Mouse (Mus musculus) cerebellum, adult 18-20 months (tissue): ENCODE measurements around the gene Fsd2.
A peak's percentile ranks its signal among the peaks of the same experiment; 100 is the strongest.

Experiments used
- DNase-seq, 2 experiments: peaks; one replicate each; pipeline ENCODE4 v3.0.0; 2021

Fsd2 gene

DNA sequence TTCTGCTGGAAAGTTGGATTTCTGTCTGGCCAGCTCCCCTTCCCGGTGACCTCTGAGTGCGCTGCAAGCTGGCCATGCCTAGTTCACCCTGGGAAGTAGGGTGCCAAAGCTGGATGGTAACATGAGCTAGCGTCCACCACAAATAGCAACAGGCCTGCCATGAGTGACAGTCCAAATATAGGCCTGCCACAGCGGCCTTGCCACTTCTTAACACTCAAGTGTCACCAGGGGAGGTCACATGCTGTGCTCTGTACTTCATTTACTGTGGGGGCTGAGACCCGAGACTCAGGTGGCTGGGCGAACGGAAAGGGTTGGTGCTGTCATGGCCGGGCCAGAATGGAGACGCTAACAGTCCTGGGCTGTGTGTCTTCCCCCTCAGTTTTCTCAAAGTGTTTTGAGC lies at the start of gene Fsd2:
Gene Fsd2, minus strand, starts transcription at position 53 of the 400 bp plus-strand sequence.
- DNase-seq, result no peak

DNA sequence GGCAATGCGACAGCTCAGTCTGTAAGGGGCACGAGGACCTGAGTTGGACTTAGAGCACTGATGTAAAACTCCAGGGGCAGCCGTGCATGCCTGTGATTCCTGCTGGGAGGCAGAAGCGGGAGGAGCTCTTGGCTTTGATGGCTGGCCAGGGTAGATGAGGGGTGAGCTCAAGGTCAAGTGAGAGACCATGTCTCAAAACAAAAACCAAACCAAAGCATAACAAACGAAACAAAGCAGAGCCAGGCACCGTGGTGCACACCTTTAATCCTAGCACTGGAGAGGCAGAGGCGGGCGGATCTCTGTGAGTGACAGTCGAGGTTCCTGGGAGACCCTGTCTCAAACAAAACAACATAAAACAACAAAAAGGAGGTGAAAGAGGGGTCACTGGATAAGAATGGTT lies 48.3 kb upstream of the Fsd2 start:
- DNase-seq, result no peak

- DNase-seq, result no peak
Observed at GRCm38 (mm10) chr7:81612856-81613635, 46.3 kb upstream of the Fsd2 start.

GRCm38 (mm10) chr7:81610125-81610524 lies 43.4 kb upstream of the Fsd2 start:
- peak in 1 of 2 experiments; percentile 8 for DNase-seq

- no peak for DNase-seq
Observed at GRCm38 (mm10) chr7:81606452-81606851, 39.7 kb upstream of the Fsd2 start.

DNA sequence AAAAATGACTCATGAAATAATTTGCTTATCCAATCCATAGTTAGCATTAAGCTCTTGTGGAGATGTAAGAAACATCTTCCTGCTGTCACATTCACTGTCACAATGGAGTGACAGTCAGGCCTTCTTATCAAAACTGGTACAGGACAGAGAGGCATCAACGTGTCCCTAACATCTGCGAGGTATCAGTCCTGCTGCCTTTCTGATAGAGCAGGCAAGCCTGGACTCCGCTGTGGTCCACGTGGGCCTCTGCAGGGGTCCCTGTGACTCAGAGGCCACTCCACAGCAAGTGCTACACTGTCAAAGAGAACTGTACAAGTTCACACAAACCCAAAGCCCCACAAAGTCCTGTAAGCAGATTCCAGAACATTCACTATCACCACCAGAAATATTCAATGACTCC lies 38.7 kb upstream of the Fsd2 start:
- no peak for DNase-seq

DNA sequence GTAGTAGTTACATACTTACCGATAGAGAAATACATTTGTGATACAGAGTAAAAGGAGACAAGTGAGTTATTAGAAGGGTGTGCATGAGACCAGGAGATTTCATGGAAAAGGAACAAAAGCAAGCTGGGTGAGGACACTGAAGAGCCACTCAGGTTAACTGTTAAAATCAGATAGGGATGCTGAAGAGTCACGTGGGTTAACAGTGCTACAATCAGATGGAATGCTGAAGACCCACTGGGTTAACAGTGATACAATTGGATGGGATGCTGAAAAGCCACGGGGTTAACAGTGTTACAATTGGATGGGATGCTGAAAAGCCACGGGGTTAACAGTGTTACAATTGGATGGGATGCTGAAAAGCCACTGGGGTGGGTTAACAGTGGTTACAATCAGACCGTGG lies 38.2 kb upstream of the Fsd2 start:
- DNase-seq, result no peak

DNA sequence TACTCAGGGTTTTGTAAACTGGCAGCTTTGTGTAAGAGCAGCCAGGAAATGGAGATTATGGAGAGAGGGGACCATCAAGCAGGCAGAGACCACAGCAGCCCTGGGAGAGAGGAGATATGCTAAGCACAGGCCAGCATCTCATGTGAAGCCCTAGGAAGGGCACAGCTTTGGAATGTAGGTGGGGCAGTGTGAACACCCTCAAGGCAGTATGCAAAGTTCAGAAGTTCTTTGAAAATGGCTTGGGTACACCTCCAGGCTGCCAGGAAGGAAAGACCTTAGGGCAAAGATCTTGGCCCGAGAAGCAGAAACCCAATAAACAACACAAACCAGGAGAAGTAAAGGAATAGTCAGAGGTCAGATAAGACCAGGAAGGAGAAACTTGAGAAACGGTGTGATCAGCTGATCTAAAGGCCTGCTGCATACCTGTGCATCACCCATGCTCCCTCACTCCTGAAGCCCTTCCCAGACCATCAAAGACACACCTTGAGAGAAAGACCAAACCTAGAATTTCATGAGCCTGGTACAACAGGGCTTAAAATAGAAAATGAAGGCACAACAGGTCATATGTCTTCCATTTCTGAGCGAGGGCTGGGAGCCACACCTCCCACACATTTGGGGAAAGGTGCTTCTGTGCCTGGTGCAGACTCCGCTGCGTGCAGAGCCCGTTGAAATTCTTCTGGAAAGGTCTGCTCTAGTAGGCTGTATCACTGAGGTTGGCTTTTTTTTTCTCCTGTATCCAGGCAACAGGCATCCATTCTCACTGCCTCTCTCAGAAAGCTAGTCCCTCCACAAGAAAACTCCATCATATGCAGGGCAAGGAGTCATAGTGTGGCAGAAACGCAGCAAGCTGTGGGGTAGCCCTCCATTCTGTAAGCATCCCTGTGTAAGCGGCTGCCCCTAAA lies 32.9 kb upstream of the Fsd2 start:
- no peak for DNase-seq

GRCm38 (mm10) chr7:81597660-81598059 lies 30.9 kb upstream of the Fsd2 start:
- DNase-seq, result no peak

DNA sequence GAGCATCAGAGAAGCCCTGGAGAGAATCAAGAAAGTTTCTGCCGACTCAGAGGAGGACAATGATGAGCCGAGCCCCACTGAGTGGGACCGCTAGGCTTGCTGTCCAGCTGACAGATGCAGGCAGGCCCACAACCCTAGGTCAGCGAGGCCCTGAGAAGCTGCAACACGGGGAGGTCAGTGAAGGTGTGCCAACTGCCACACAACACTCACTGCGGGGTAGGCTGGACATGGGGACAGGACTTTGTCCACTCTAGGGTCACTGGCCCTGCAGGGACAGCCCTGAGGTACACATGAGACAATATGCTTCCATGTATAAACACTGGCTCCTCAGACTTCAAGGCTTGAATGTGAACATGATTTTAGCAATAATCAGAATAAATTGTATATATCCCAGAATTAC lies 29.3 kb upstream of the Fsd2 start:
- no peak for DNase-seq

- no peak for DNase-seq
Observed at GRCm38 (mm10) chr7:81595056-81595455, 28.3 kb upstream of the Fsd2 start.

GRCm38 (mm10) chr7:81593387-81593786 lies 26.6 kb upstream of the Fsd2 start:
- DNase-seq, result no peak

DNA sequence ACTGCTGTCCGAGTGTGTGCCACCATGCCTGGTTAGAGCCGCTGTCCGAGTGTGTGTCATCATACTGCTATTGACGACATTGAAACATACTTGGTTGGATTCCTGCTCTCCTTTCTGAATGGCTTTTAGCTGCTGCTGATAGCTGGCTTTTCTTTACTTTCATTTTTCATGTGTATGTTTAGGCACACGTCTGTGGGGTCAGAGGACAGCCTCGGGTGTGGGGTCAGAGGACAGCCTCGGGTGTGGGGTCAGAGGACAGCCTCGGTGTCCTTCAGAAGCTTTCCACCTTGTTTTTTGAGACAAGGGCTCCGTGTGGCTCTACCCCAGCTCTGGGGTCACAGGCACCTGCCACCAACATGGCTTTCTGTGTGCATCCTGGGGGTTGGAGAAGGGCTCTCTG lies 25.9 kb upstream of the Fsd2 start:
- DNase-seq, result no peak

DNA sequence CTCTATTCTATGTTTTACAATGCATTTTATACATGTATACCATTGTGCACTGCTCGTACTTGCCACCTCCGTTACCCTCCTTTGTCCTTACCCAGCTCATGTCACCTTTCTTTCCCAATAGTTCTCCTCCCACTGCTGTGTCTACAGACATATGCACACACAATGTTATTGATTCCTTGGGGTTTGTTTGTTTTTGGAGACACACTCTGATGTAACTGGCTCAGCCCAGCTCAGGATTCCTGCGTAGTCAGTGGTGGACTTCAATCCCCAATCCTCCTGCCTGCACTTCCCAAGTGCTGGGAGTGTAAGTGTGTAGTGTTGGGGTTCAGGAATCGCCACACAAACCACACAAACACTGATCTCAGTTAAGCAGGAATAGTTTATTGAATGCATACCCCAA lies 20.5 kb upstream of the Fsd2 start:
- no peak for DNase-seq

DNA sequence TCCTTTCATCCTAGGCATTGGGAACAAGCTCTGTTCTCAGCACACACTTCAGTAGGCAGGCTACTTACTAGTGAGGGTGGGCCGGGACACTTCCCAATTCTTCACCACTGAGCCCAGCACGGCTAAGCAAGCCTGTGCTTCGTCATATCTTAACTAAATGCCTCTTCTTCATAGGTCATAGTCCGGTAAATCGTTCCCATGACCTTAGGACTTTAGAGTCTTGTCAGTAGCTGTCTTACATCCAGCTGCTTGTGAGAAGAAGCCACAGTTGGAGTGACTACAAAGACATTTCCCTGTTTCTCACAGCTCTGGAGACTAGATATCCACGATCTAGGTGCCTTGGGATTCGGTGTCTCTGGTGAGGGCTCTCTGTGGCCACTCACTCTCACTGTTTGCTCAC lies 18.6 kb upstream of the Fsd2 start:
- DNase-seq, result no peak

- no peak for DNase-seq
Observed at GRCm38 (mm10) chr7:81583512-81583911, 16.8 kb upstream of the Fsd2 start.

DNA sequence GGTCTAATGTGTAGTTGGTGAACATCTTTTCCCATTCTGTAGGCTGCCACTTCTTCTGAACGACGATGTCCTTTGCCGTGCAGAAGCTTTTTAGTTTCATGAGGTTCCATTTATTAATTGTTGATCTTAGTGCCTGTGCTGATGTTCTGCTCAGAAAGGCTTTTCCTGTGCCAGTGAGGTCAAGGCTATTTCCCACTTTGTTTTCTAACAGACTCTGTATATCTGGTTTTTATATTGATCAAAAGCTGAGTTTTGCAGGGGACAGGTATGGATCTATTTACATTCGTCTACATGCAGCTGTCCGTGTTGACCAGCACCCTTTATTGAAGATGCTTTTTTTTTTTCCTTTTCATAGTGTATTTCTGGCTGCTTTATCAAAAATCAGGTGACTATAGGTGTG lies 12.6 kb upstream of the Fsd2 start:
- DNase-seq, result no peak

GRCm38 (mm10) chr7:81578413-81578812 lies 11.7 kb upstream of the Fsd2 start:
- DNase-seq, result no peak

DNA sequence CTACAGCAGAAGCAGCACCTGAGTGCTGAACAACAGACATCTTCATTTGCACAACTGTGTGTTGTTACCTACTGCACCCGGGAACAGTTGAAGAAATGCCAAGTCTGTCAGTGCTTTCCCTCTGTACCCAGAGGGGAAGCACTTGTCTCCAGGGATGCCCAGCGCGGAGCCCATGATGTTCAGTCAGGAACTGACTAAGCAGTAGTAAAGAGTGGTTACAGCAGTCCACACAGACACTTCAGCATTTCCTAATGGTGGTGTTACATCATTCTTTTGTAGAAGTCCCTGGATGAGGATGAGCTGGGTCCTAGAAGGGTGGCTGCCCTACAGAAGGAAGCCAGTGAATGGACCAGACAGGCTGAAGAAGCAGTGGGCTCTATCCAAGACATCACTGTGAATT lies 11.1 kb upstream of the Fsd2 start:
- DNase-seq, result no peak

GRCm38 (mm10) chr7:81575606-81576005 lies 8.9 kb upstream of the Fsd2 start:
- no peak for DNase-seq

GRCm38 (mm10) chr7:81573821-81574220 lies 7.1 kb upstream of the Fsd2 start:
- no peak for DNase-seq

DNA sequence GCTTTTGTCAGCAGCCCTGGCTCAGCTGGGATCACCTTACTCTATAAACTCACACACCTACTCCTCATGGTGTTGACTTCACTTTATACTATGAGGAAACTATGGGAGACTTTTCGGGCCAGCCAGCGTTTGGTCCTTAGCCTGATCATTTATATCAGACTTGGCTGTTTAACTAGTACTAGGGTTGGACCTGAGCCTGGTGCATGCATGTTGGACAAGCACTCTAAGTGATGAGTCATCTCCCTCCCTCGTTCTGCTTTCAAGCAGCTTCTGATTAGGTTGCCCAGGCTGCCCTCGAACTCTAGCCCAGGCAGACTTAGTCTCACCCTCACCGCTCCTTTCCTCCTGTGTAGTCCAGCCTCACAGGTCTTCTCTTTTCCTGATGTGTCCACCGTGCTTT lies 6.7 kb upstream of the Fsd2 start:
- DNase-seq, result peak; percentile 26 to 56

GRCm38 (mm10) chr7:81572610-81573268 lies 6.0 kb upstream of the Fsd2 start:
- no peak for DNase-seq
